Mouse (Mus musculus) skeletal muscle tissue, adult 2 months (tissue): ENCODE results near the gene Flnb.
A peak's percentile ranks its signal among the peaks of the same experiment; 100 is the strongest.

Experiments
- DNase-seq: peaks from one replicate; pipeline ENCODE4 v3.0.0-alpha.2; 2012; ENCODE audit warnings: low read depth, low spot score

The Flnb gene

DNA sequence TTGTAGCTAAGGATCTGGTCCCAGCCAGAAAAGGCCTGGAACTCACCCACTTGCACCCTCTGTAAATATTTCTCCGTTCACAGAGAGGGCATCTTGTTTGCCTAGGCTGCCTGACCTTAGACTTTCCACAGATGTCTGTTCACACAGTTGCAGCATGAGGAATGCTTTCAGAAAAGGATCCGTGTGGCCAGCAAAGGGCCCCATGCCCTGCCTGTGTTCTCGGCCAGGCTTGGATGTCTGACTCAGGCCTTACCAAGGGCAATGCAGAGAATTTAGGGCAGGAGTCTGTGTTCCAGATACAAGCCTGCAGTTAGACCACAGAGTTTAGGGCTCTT is 126.0 kb downstream of the Flnb start:
- DNase-seq, result peak; percentile 23

DNA sequence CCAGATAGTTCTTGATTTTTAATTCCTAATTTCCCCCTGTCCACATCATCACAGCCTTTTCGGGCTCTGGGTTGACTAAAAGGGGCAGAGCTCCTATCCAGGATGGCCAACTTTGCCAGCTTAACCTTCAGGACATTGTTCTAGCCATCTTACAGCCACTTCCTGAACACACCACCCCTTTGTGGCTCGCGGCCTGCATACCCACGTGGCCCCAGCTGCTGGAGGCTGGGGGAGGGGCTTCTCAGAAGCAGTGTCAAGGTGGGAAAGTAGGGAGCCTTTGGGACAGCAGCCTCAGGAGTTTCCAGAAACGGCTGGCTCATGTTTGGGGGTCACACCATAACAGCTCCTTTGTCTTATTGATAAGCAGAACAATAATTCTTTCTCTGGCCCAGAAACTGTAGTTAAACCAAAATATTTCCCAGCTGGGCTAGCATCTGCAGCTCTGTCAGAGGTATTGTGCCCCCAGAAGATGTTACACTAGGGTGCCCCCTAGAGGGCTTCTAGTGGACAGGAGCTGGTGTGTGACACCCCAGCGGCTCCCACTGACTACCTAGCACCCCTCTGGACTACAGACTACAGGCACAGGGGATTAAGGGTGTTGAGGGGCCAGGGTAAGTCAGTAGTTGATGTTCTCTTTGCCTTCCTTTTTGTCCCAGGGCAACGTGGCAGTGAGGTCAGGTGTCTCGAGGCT is 126.7 kb downstream of the Flnb start:
- no peak for DNase-seq

DNA sequence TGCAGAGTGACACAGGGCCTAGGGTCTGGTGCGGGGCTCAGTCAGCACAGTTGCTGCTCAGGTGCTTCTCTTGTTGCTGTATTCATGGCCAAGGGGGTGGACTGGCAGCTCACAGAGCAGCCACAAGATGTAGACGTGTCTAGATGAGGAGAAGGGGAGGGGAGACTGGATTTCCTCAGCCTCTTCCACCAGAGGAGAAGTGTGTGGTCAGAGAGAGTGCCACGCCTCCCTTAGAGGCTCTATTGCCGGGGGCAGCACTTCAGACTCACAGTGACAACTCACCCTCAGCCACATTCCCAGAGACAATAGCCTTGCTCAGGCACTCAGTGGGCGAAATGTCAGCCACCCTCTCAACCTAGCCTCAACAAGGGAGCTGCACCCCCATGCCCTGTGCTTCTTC is 127.5 kb downstream of the Flnb start:
- no peak for DNase-seq

DNA sequence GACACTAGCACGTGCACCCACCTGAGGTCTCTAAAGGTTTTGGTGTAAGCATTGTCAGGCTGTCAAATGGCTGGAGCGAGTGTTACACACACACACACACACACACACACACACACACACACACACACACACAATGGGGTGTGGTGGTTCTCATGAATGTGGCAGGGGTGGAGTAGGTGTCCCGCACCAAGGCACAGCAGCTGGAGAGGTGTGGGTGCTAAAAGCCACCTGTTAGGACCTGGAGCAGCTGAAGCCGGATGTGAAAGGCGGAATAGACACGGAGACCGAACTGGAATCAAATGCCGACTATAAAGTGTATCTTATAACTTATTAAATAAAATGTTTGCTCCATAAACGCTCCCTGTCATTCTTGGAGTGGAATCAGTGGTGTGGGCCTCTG is 133.5 kb downstream of the Flnb start:
- DNase-seq, result no peak

DNA sequence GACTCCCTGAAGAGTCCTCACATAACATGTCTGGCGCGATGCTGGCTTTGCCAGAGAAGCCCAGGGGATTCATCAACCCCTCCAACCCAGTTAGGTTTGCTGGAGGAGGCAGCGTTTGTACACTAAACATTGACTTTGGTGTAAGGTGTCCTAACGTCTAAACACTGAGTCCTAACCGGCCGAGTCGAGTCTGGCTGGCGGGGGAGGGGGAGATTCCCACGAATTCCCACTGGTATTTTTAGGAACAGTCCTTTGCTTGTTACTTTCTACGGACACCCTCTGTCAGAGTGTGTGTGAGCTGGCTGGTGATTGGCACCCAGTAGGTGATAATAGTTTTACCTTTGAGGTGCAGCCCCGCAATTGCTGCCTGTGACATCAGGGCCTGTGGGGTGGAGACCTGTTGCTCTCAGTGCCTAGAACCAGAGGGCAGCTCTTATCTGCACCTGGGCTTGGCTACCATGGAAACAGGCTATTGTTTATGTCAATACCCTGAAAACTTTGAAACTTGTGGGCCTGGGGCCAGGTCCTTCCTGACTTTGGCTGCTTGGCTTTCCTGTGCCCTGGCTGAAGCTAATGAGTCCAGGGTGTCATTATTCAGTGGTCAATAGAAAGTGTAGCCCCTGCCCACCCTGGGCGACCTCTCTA is 135.0 kb downstream of the Flnb start:
- DNase-seq, result no peak

DNA sequence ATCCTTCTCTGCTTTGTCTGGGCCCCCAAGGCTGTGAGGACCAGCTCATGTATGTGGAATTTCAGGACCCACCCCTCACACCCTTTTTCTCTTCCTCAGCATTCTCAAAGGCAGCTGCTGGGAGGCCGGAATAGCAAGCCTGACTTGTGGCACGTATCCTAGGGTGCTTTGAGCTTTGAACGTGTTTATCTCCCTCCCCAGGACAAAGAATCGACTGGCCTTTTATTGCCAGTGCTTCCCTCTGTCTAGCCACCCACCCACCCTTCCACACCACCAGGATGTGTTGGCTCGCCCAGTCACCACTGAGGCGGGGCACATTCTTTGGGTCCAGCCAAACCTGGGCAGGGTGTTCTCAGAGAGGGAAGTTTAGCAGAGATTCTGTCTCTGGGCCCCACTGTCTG is 136.3 kb downstream of the Flnb start:
- DNase-seq, result no peak

DNA sequence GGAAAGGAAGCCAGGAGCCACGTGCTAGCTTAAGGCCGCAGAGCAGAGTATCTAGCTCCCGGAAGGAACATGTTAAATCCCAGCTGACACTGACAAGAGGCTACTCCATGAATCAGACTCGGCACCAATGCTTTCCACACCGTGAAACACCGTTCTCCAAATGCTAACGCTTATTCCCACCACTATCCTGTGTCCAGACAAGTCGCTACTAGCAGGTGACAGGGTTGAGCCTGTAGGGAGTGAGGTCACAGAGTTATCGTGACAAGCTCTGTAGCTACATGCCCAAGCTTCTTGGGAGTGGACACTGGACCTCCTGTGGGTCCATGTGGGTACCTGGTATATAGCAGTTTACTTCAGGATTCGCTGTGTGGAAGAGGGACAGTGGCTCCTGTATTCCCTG is 138.7 kb downstream of the Flnb start:
- no peak for DNase-seq

DNA sequence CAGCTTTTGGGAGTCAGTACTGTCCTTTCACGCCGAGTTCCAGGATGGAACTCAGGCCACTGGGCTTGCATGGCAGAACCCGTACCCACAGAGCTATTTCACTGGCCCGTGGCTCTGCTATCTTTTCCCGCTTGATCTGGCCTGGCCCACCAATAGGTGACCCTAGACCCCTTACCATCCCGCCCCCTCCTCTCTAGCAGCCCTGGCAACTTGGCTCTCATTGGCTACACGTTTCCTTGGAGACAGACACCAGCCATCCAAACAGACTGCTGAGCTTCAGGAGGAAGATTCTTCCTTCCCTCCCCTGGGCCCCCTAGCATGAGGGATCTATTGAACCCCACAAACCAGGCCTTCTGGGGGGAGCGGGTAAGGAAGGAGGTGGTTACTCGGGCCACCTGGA is 139.3 kb downstream of the Flnb start, which contains the start of gene Gm45521:
Gene Gm45521, plus strand, starts transcription at position 240 of the 400 bp plus-strand sequence.
- DNase-seq, result no peak

DNA sequence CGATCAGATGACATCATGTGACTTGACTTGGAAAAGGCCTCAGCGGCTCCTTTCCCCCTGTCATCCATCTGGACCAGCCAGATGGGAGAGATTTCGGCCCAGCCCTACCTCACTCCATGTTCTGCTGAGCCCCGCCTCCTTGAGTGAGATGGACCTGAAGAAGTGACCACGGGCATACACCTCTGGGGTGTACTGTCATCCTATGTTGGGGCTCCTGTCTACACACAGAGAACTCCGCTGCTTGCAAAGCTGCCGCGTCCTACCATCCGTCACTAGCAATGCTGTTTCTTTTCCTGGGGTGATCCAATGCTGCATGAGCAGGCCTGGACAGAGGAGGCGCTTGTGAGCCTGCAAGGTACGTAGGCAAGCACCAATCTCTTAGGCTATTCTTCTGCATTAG is 142.9 kb downstream of the Flnb start:
- no peak for DNase-seq

DNA sequence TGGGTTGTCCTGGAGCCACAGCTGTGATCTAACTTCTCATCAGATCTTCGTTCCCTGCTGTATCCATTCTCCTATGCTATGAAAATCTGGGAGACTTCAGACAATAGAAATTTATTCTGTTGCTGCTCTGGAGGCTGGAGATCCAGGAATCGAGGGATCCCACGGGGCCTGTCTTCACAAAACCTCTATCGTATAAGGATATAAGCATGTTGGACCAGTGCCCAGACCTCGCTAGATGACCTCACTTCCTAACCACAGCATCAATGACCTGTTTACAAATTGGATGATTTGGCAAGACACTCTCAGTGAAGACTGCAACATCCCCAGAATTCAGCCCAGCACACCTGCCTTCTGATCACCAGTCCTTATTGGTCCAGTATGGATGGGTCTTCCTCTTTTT is 144.0 kb downstream of the Flnb start:
- DNase-seq, result no peak

DNA sequence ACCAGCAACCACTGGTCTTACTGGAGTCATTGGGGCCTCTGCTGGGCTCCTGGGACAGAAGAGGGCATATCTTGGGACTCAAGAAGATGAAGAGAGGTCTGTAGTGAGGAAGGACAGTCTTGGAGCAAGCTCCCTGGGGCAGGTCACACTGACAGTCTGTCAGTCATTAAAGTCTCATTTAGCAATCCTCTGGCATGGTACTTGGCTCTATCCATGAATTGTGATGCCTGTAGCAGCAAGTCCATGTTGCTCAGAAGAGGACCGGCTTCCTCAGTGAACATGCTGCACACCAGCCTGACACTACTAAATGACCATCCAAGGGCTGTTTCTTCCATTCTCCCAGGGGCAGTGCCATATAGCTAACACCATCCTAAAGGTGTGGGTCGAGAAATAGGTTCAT is 144.9 kb downstream of the Flnb start:
- no peak for DNase-seq

DNA sequence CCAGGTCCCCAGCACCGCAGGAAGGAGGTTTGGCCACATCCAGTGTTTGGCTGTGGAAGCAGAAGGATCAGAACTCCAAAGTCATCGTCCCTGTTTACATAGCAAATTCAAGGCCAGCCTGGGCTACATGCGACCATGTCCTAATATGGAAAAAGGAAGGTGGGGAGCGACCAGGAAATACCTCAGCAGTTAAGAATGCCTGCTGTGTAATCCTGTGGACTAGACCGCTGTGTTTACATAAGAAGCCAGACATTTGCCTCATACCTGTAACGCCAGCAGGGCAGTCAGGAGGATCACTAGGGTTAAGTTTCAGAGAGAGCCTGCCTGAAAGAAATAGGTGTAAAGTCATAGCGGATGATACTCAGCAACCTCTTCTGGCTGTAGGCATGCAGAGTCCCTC is 145.4 kb downstream of the Flnb start:
- DNase-seq, result no peak

DNA sequence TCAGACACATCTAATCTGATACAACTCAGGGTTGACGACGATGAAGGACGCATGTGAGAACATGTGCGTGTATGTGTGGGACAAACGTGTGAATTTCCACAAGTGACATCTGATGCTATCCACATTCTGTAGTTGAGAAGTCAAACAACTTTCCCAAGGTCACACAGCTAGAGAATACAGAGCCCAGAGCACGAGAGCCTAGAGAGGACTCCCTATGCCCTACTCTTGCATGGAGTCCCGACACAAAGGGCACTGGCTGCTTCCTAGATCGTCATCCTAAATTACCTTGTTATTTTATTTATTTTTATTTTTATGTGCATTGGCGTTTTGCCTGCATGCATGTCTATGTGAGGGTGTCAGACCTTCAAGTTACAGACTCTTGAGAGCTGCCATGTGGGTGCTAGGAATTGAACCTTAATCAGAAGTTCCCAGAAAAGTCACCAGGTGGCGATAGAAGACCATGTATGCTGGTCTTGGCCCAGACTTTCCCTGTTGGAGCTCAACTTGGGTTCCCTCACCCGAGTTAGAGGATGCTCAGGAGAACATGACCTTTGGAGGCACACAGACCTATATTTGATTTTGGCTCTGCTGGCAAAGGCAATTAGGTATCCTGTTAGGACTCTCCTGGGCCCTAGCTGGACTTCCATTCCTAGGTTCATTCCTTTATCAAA is 146.6 kb downstream of the Flnb start:
- peak; percentile 66 for DNase-seq

DNA sequence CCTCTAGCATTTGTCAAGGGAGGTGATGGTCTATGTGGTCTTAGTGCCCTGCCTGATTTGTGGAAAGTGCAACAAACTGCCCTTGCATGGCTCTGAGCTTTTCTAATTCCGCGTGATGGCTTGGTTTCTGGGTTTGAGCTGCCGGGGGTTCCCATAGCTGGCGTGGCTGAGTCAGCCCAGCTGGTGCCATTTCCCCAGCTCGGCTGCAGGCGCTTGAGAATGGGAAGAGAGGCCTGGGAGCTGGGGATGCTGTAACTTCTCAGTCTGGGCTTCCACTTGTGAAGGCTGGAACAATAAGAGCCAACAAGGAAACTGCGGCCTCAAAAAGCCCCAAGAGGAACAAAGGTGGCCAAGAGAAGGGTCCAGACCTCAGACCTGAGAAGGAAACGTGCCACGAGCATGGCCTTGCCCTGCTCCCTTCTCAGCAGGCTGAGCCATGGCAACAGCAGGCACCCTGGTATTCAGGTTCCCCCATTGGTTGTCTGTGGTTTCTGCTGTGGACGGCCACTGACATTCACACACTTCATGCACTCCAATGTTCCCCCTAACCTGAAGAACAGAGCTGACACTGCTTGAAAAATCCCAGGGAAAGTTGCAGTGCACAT is 154.2 kb downstream of the Flnb start:
- DNase-seq, result no peak

DNA sequence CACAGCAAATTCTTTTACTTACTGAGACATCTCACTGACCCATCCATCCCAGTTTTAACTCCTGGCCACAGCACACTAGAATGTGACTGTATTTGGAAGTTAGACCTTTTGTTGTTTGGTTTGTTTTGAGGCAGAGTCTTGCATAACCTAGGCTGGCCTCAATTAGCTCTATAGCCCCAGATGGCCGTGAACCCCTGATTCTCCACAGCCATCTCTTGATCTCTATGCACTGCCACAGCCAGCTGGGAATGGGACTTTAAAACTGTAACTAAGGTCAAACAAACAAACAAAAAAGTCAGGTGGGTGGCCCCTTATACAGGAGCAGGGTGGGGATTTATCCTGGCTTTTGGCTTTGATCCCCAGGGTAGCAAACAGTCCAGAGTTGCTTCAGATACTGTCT is 156.9 kb downstream of the Flnb start:
- no peak for DNase-seq

DNA sequence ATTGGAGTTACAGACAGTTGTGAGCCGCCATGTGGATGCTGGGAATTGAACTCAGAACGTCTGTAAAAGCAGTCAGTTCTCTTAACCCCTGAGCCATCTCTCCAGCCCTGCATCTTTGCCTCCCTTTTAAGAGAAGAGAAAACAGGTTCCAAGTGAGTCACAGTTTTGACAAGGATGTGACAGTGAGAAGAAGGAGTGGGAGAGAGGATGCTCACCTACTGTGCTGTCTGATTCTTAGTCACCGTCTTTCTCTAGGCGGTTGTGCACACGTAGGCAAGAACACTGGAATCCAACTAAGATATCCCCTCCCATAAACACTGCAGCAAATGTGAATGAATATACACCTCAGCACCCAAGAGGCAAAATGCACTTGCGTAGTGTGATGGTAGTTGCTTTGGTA is 157.4 kb downstream of the Flnb start:
- DNase-seq, result no peak

DNA sequence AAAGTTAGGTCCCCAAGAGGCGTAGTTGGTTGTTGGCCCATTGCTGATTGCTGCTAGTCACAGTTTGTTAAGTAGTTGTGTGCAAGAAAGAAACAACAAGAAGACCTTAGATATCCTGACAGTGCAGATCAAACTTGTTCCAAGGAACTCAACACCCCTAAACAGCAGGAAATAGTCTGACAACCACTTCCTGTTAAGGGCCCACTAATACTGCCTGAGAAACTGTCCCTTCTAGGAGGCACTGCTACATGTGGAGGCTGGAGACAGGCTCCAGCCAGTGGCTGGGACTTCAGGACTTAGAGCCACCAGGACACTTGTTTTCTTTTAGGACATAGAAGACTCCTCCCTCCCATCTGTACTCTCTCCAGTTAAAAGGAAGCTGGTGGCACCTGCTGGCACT is 159.7 kb downstream of the Flnb start:
- no peak for DNase-seq

DNA sequence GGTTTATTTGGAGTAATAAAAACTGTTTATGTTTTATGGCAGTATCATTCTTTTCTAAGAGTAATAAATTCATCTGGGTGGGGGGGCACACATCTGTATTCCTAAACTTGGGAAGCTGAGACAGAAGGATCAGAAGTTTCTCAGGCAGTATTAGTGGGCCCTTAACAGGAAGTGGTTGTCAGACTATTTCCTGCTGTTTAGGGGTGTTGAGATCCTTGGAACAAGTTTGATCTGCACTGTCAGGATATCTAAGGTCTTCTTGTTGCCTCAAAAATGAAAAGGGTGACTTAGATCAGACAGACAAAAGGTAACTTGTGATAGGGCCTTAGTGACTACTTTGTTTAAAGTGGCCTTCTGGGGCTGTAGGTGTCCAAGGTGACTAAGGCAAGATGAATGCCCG is 160.4 kb downstream of the Flnb start:
- no peak for DNase-seq

DNA sequence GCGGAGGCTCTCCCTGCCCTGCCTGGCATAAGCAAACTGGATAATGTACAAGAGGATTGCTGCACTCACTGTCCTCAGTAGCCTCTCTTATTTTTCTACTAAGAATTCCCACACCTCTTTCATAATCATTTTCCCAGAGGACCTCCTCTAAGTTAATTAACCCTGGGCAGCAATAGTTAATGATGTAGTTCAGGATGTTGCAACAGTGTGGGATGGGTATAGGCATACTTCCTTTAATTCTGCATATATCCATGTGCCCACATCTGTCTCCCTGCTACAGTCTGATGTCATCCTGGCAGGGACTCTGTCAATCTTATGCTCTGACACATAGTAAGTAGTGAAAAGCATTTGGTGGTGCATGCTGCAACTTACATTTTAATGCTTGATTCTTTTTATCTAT is 163.5 kb downstream of the Flnb start:
- DNase-seq, result no peak

DNA sequence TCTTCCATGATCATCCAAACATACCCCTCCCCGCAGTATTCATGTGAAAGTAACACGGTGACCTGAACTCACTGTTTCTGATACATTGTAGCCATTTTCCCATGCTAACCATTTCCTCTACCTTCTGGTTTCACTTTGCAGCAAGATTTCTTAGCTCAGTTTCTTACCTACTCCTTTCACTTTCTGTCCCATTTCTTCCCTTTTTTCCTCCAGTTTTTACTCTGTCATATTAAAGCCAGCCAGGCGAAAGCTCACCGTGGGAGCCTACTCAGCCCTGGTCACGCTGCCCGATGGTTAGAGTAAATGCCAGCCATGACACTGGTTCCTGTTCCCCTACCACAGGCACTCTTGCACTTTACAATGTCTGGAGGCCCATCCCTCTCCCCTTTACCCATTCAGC is 169.2 kb downstream of the Flnb start:
- DNase-seq, result no peak

DNA sequence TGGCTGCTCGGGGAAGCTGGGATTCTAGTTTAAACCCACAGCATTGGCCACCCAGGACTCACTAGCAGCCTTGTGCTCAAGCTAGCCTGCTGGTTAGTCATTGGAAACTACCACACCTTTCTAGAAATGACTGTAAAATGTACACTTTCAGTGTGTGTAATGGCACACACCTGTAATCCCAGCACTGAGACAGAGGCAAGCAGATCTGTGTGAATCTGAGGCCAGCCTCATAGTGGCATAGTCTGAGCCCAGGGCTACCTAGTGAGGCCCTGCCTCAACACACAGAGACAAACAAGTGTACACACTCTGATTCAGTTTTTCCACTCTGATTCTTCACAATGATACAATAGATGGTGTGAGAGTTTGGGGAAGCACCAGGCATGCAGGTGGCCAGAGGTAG is 171.6 kb downstream of the Flnb start:
- DNase-seq, result no peak

DNA sequence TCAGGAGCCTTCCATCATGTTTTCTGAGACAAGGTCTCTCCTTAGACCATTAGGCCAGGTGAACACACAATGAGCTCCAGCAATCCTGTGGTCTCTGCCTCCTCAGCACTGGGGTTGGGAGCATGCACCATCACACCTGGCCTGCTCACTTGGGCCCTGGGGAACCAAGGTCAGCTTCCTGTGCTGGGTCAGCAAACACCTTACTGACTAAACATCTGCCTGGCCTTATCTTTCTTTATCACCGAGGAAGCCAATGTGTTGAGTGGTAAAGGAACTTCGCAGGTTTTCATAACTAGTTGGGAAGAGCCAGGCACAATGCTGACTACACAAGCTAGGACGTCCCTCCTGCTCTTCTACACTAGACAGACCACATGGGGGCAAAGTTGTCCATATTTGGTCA is 172.2 kb downstream of the Flnb start:
- DNase-seq, result no peak
